Mouse (Mus musculus): ENCODE data around the gene C2cd4c. TPM values are rescaled to one million over a fixed set of nuclear protein-coding genes. Genes with fewer than 3 reads are reported as not detected.

The C2cd4c gene
- polyA plus RNA-seq, 1 experiment from 2014 or later = 0.27 TPM

GRCm38 (mm10) chr10:79573611-79574010, 40.2 kb downstream of the C2cd4c start:
- no peak for ATAC-seq (replicated peaks)
- Histone ChIP-seq H3K27me3 (no peaks in the 10 kb centered on the region), H3K4me1 (no peaks in the 10 kb centered on the region), H3K4me3 (no peak overlapping the region), H3K36me3 (no peaks in the 10 kb centered on the region), H3K9ac (replicated peaks) (no peak overlapping the region), H3K4me2 (replicated peaks) (no peak overlapping the region), H3K9me3 (no peaks in the 10 kb centered on the region), H3K27ac (replicated peaks) (no peak overlapping the region)
- WGBS = 88% methylated on average over 6 of the region's 6 CpGs

GRCm38 (mm10) chr10:79571314-79571713, 42.5 kb downstream of the C2cd4c start:
- Histone ChIP-seq H3K36me3 (no peaks in the 10 kb centered on the region), H3K9me3 (no peaks in the 10 kb centered on the region), H3K4me2 (replicated peaks) (no peak overlapping the region), H3K27ac (replicated peaks) (no peak overlapping the region), H3K4me3 (no peak overlapping the region), H3K9ac (replicated peaks) (no peak overlapping the region), H3K27me3 (no peaks in the 10 kb centered on the region), H3K4me1 (no peaks in the 10 kb centered on the region)
- no peak for ATAC-seq (replicated peaks)
- 97% methylated on average over 2 of the region's 2 CpGs for WGBS

GRCm38 (mm10) chr10:79569921-79570320, 43.9 kb downstream of the C2cd4c start:
- no peak overlapping the region for H3K27ac ChIP-seq (replicated peaks)
- H3K4me1 ChIP-seq = no peaks in the 10 kb centered on the region
- no peaks in the 10 kb centered on the region for H3K36me3 ChIP-seq
- H3K9me3 ChIP-seq = no peaks in the 10 kb centered on the region
- ATAC-seq (replicated peaks) = no peak
- WGBS = 86% methylated on average over 5 of the region's 5 CpGs
- no peak overlapping the region for H3K4me3 ChIP-seq
- H3K4me2 ChIP-seq (replicated peaks) = no peak overlapping the region
- no peak overlapping the region for H3K9ac ChIP-seq (replicated peaks)
- no peaks in the 10 kb centered on the region for H3K27me3 ChIP-seq

GRCm38 (mm10) chr10:79559716-79560115, 54.1 kb downstream of the C2cd4c start:
- 85% methylated on average over 2 of the region's 2 CpGs for WGBS
- no peak overlapping the region for H3K9ac ChIP-seq (replicated peaks)
- H3K4me1 ChIP-seq = peaks cover 6% of the 10 kb centered on the region; the same call in 1 of the 2 replicates
- H3K4me3 ChIP-seq = no peak overlapping the region
- H3K4me2 ChIP-seq (replicated peaks) = no peak overlapping the region
- no peaks in the 10 kb centered on the region for H3K36me3 ChIP-seq
- no peak overlapping the region for H3K27ac ChIP-seq (replicated peaks)
- no peaks in the 10 kb centered on the region for H3K27me3 ChIP-seq
- no peaks in the 10 kb centered on the region for H3K9me3 ChIP-seq
- no peak for ATAC-seq (replicated peaks)

- Histone ChIP-seq H3K4me1 (peaks cover 23% of the 10 kb centered on the region), H3K4me3 (no peak overlapping the region), H3K4me2 (replicated peaks) (no peak overlapping the region), H3K27ac (replicated peaks) (no peak overlapping the region), H3K27me3 (no peaks in the 10 kb centered on the region), H3K9me3 (no peaks in the 10 kb centered on the region), H3K9ac (replicated peaks) (no peak overlapping the region), H3K36me3 (no peaks in the 10 kb centered on the region)
- WGBS = 97% methylated on average over 5 of the region's 5 CpGs
- no peak for ATAC-seq (replicated peaks)
Measured at GRCm38 (mm10) chr10:79557496-79557895, 56.3 kb downstream of the C2cd4c start.

GRCm38 (mm10) chr10:79556951-79557350, 56.9 kb downstream of the C2cd4c start:
- WGBS = 94% methylated on average over 5 of the region's 5 CpGs

More at GRCm38 (mm10) chr10:79556951-79557350, 56.9 kb downstream of the C2cd4c start:
- no peak overlapping the region for H3K4me2 ChIP-seq (replicated peaks)
- H3K36me3 ChIP-seq = no peaks in the 10 kb centered on the region
- no peaks in the 10 kb centered on the region for H3K27me3 ChIP-seq
- no peaks in the 10 kb centered on the region for H3K9me3 ChIP-seq
- no peak overlapping the region for H3K4me3 ChIP-seq
- H3K9ac ChIP-seq (replicated peaks) = no peak overlapping the region
- no peak for ATAC-seq (replicated peaks)
- no peak overlapping the region for H3K27ac ChIP-seq (replicated peaks)
- H3K4me1 ChIP-seq = peaks cover 27% of the 10 kb centered on the region

Other genes starting within 250 kb of the C2cd4c start
- not detected in 2 replicates for gene Vmn2r83, start 145.3 kb downstream of the C2cd4c start, polyA plus RNA-seq (2015; fragmentation: Nextera tagmentation; extraction: Ambion mirVana)
- 8.8 and 10.7 TPM in 2 replicates for gene Plpp2, start 80.2 kb downstream of the C2cd4c start, polyA plus RNA-seq (2015; fragmentation: Nextera tagmentation; extraction: Ambion mirVana)
- gene Mier2, start 58.8 kb downstream of the C2cd4c start, polyA plus RNA-seq (2015; fragmentation: Nextera tagmentation; extraction: Ambion mirVana) = 60.1 and 61.7 TPM in 2 replicates
- not detected in 2 replicates for gene Theg, start 26.7 kb downstream of the C2cd4c start, polyA plus RNA-seq (2015; fragmentation: Nextera tagmentation; extraction: Ambion mirVana)
- 15.1 and 15.3 TPM in 2 replicates for gene Shc2, start 23.9 kb upstream of the C2cd4c start, polyA plus RNA-seq (2015; fragmentation: Nextera tagmentation; extraction: Ambion mirVana)
- 0.32 TPM in 1 of 2 replicates, not detected in the other for gene Odf3l2, start 31.7 kb upstream of the C2cd4c start, polyA plus RNA-seq (2015; fragmentation: Nextera tagmentation; extraction: Ambion mirVana)
- gene Madcam1, start 50.5 kb upstream of the C2cd4c start, polyA plus RNA-seq (2015; fragmentation: Nextera tagmentation; extraction: Ambion mirVana) = 0.95 and 1.3 TPM in 2 replicates
- 80.0 and 83.6 TPM in 2 replicates for gene Tpgs1, start 55.3 kb upstream of the C2cd4c start, polyA plus RNA-seq (2015; fragmentation: Nextera tagmentation; extraction: Ambion mirVana)
- gene Cdc34, start 68.2 kb upstream of the C2cd4c start, polyA plus RNA-seq (2015; fragmentation: Nextera tagmentation; extraction: Ambion mirVana) = 75.7 and 81.2 TPM in 2 replicates
- 2.0 and 2.3 TPM in 2 replicates for gene Gzmm, start 75.0 kb upstream of the C2cd4c start, polyA plus RNA-seq (2015; fragmentation: Nextera tagmentation; extraction: Ambion mirVana)
- 689 and 728 TPM in 2 replicates for gene Bsg, start 90.5 kb upstream of the C2cd4c start, polyA plus RNA-seq (2015; fragmentation: Nextera tagmentation; extraction: Ambion mirVana)
- gene Hcn2, start 102.6 kb upstream of the C2cd4c start, polyA plus RNA-seq (2015; fragmentation: Nextera tagmentation; extraction: Ambion mirVana) = 0.64 and 0.69 TPM in 2 replicates
- gene Polrmt, start 132.6 kb upstream of the C2cd4c start, polyA plus RNA-seq (2015; fragmentation: Nextera tagmentation; extraction: Ambion mirVana) = 43.7 and 44.0 TPM in 2 replicates
- 0.69 and 0.72 TPM in 2 replicates for gene Fgf22, start 141.1 kb upstream of the C2cd4c start, polyA plus RNA-seq (2015; fragmentation: Nextera tagmentation; extraction: Ambion mirVana)
- gene Rnf126, start 152.9 kb upstream of the C2cd4c start, polyA plus RNA-seq (2015; fragmentation: Nextera tagmentation; extraction: Ambion mirVana) = 94.9 and 108 TPM in 2 replicates
- gene Fstl3, start 163.2 kb upstream of the C2cd4c start, polyA plus RNA-seq (2015; fragmentation: Nextera tagmentation; extraction: Ambion mirVana) = 0.83 and 0.84 TPM in 2 replicates
- gene Prss57, start 176.9 kb upstream of the C2cd4c start, polyA plus RNA-seq (2015; fragmentation: Nextera tagmentation; extraction: Ambion mirVana) = 0.25 and 0.43 TPM in 2 replicates
- gene Palm, start 179.5 kb upstream of the C2cd4c start, polyA plus RNA-seq (2015; fragmentation: Nextera tagmentation; extraction: Ambion mirVana) = 317 and 325 TPM in 2 replicates
- 0.66 and 0.68 TPM in 2 replicates for gene Misp, start 207.0 kb upstream of the C2cd4c start, polyA plus RNA-seq (2015; fragmentation: Nextera tagmentation; extraction: Ambion mirVana)
- gene Ptbp1, start 240.4 kb upstream of the C2cd4c start, polyA plus RNA-seq (2015; fragmentation: Nextera tagmentation; extraction: Ambion mirVana) = 108 and 120 TPM in 2 replicates

Data from forebrain, embryonic 15.5 days (tissue).